Mouse (Mus musculus) liver, postnatal 0 days (tissue): ENCODE results near the gene Hipk2. TPM values are rescaled to one million over a fixed set of nuclear protein-coding genes. Genes with fewer than 3 reads are reported as not detected.

Experiments used
- ATAC-seq: fragments of 200-750 bp; cut with Nextera tagmentation; 2 replicates; pipeline ENCODE4 v1.8.0; 2017; ENCODE audit warnings: mild to moderate bottlenecking, moderate library complexity
- DNase-seq: peaks from one replicate; pipeline ENCODE4 v3.0.0-alpha.2; 2016
- H3K27ac ChIP-seq: fragments of 300-500 bp; sonication (generic); 2 replicates; pipeline ENCODE4 v1.5.1; 2014; ENCODE audit warnings: antibody characterized with exemption, moderate library complexity, mild to moderate bottlenecking, low read depth
- H3K27me3 ChIP-seq: fragments of 300-500 bp; sonication (generic); 2 replicates; pipeline ENCODE4 v1.6.1; 2014; ENCODE audit warnings: low read length, control low read depth, mixed read lengths; ENCODE audit not compliant: insufficient read depth
- H3K36me3 ChIP-seq: fragments of 300-500 bp; sonication (generic); replicated peaks from 2 replicates; pipeline ENCODE4 v1.6.1; 2014; ENCODE audit warnings: mild to moderate bottlenecking, control low read depth, low read length, moderate library complexity, mixed read lengths; ENCODE audit not compliant: insufficient read depth
- H3K4me1 ChIP-seq: fragments of 300-500 bp; sonication (generic); 2 replicates; pipeline ENCODE4 v1.6.1; 2014; ENCODE audit warnings: antibody characterized with exemption, mild to moderate bottlenecking, control low read depth; ENCODE audit not compliant: insufficient read depth
- H3K4me2 ChIP-seq: fragments of 300-500 bp; sonication (generic); 2 replicates; pipeline ENCODE4 v1.6.1; 2014; ENCODE audit warnings: low read depth, mild to moderate bottlenecking, low read length, moderate library complexity, mixed read lengths
- H3K4me3 ChIP-seq: fragments of 300-500 bp; sonication (generic); 2 replicates; pipeline ENCODE4 v1.5.1; 2014; ENCODE audit warnings: low read depth, low read length
- H3K9ac ChIP-seq: fragments of 300-500 bp; sonication (generic); replicated peaks from 2 replicates; pipeline ENCODE4 v1.6.1; 2014; ENCODE audit warnings: mild to moderate bottlenecking, moderate library complexity
- H3K9me3 ChIP-seq: fragments of 300-500 bp; sonication (generic); 2 replicates; pipeline ENCODE4 v1.6.1; 2016; ENCODE audit warnings: mild to moderate bottlenecking, control low read depth, low read length, mixed read lengths
- CTCF ChIP-seq: sonication (generic); IDR thresholded peaks from 2 replicates; pipeline ENCODE4 v1.5.1; 2016; ENCODE audit warnings: antibody characterized with exemption, low read depth
- EP300 ChIP-seq: IDR thresholded peaks from 2 replicates; pipeline ENCODE4 v1.6.1; 2016; ENCODE audit warnings: antibody characterized with exemption, low read depth, mild to moderate bottlenecking
- WGBS: fragments of 180-500 bp; shearing (Covaris S2); extraction: QIAGEN DNeasy Blood & Tissue Kit; methylation state at CpG from one replicate; pipeline ENCODE4 v1.1.7; 2014; ENCODE audit not compliant: insufficient replicate concordance; 5-methylcytosine and 5-hydroxymethylcytosine counted together
- polyA plus RNA-seq: library from polyadenylated mRNA; unstranded; fragments of >200 nt; fragmentation: Nextera tagmentation; extraction: Ambion mirVana; gene quantifications from 2 replicates; pipeline ENCODE4 v1.2.1, GENCODE M21; 2015

Hipk2 gene
- polyA plus RNA-seq, 1 experiment from 2014 or later = 9.7 TPM

GRCm38 (mm10) chr6:38725515-38725914 lies 150.4 kb downstream of the Hipk2 start:
- ATAC-seq (no peak), DNase-seq (no peak)
- Histone ChIP-seq H3K4me3 (no peak overlapping the region), H3K36me3 (peaks cover 51% of the 10 kb centered on the region), H3K4me1 (no peaks in the 10 kb centered on the region), H3K9ac (no peak overlapping the region), H3K9me3 (no peaks in the 10 kb centered on the region), H3K27ac (no peak overlapping the region), H3K4me2 (no peak overlapping the region), H3K27me3 (no peaks in the 10 kb centered on the region)
- WGBS = 95% methylated on average over 3 of the region's 3 CpGs
- no peak for TF ChIP-seq EP300
- TF ChIP-seq CTCF = no peak

- DNase-seq (no peak), ATAC-seq (no peak)
- WGBS = 73% methylated on average over 1 of the region's 1 CpGs
- Histone ChIP-seq H3K4me3 (no peak overlapping the region), H3K4me2 (no peak overlapping the region), H3K27ac (no peak overlapping the region), H3K9ac (no peak overlapping the region), H3K9me3 (no peaks in the 10 kb centered on the region), H3K4me1 (no peaks in the 10 kb centered on the region), H3K36me3 (peaks cover 60% of the 10 kb centered on the region), H3K27me3 (no peaks in the 10 kb centered on the region)
- TF ChIP-seq CTCF (no peak), EP300 (no peak)
Measured at GRCm38 (mm10) chr6:38721361-38721760, 154.6 kb downstream of the Hipk2 start.

DNA sequence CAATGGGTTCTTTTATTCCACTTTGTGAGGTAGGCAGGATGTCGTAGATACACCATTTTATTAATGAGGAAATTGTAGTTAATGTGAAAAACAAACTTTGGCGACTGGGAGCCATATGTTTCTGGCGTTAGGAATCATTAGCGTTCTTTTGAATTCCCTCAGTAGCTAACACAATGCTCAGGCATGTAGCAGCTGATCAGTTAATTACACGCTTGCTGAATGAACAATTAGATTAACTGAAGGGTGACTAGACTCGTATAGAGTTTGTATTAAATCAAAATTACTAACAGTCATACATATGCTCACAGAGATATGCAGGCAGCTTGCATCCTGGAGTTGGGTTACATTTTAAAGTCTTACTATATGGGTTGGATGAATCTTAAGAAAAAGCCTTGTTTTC lies 156.7 kb downstream of the Hipk2 start:
- TF ChIP-seq EP300 (no peak), CTCF (no peak)
- peaks cover 82% of the 10 kb centered on the region for H3K36me3 ChIP-seq
- DNase-seq = no peak
- no peak overlapping the region for H3K4me2 ChIP-seq
- no peak overlapping the region for H3K9ac ChIP-seq
- H3K27ac ChIP-seq = no peak overlapping the region
- no peaks in the 10 kb centered on the region for H3K9me3 ChIP-seq
- ATAC-seq = no peak
- 91% methylated on average over 6 of the region's 6 CpGs for WGBS
- no peaks in the 10 kb centered on the region for H3K27me3 ChIP-seq
- no peak overlapping the region for H3K4me3 ChIP-seq
- H3K4me1 ChIP-seq = no peaks in the 10 kb centered on the region

- no peak for DNase-seq
- H3K9ac ChIP-seq = no peak overlapping the region
- WGBS = 91% methylated on average over 7 of the region's 7 CpGs
- H3K27ac ChIP-seq = no peak overlapping the region
- H3K27me3 ChIP-seq = no peaks in the 10 kb centered on the region
- H3K4me1 ChIP-seq = no peaks in the 10 kb centered on the region
- no peaks in the 10 kb centered on the region for H3K9me3 ChIP-seq
- TF ChIP-seq EP300 (no peak), CTCF (no peak)
- ATAC-seq = no peak
- peaks cover 85% of the 10 kb centered on the region for H3K36me3 ChIP-seq
- H3K4me2 ChIP-seq = no peak overlapping the region
- H3K4me3 ChIP-seq = no peak overlapping the region
Measured at GRCm38 (mm10) chr6:38718625-38719024, 157.3 kb downstream of the Hipk2 start.

DNA sequence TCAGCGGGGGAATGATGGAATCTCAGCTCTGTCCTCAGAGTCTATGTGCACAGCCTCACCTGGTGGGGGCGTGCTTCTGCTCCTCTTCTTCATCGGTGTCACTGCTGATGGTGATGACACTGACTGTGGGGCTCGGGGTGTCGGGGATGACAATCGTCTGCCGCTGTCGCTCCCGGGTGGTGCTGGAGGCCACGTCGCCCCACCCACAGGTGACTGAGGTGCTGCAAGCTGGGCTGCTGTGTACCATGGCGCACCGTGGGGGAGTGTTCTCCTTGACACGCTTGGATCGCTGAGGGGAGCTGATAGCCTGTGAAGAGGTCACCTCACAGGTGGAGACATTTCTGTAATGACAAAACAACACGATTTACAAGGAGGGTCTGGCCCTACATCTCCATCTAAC lies 160.1 kb downstream of the Hipk2 start:
- no peaks in the 10 kb centered on the region for H3K27me3 ChIP-seq
- 95% methylated on average over 16 of the region's 16 CpGs for WGBS
- H3K36me3 ChIP-seq = peaks cover 98% of the 10 kb centered on the region
- ATAC-seq = no peak
- no peak overlapping the region for H3K9ac ChIP-seq
- no peaks in the 10 kb centered on the region for H3K4me1 ChIP-seq
- no peak overlapping the region for H3K27ac ChIP-seq
- H3K9me3 ChIP-seq = no peaks in the 10 kb centered on the region
- no peak for DNase-seq
- TF ChIP-seq EP300 = no peak
- no peak for TF ChIP-seq CTCF
- no peak overlapping the region for H3K4me2 ChIP-seq
- H3K4me3 ChIP-seq = no peak overlapping the region

GRCm38 (mm10) chr6:38713957-38714898 lies 161.7 kb downstream of the Hipk2 start:
- no peak overlapping the region for H3K27ac ChIP-seq
- DNase-seq (no peak), ATAC-seq (no peak)
- H3K4me1 ChIP-seq = no peaks in the 10 kb centered on the region
- H3K9me3 ChIP-seq = no peaks in the 10 kb centered on the region
- H3K27me3 ChIP-seq = no peaks in the 10 kb centered on the region
- no peak overlapping the region for H3K9ac ChIP-seq
- H3K36me3 ChIP-seq = peaks cover 99% of the 10 kb centered on the region
- H3K4me3 ChIP-seq = no peak overlapping the region
- H3K4me2 ChIP-seq = no peak overlapping the region
- WGBS = 76% methylated on average over 19 of the region's 19 CpGs
- TF ChIP-seq EP300 (no peak), CTCF (no peak)
